ENCODE assay signal across 1 mouse cellular context in the genomic region with DNA sequence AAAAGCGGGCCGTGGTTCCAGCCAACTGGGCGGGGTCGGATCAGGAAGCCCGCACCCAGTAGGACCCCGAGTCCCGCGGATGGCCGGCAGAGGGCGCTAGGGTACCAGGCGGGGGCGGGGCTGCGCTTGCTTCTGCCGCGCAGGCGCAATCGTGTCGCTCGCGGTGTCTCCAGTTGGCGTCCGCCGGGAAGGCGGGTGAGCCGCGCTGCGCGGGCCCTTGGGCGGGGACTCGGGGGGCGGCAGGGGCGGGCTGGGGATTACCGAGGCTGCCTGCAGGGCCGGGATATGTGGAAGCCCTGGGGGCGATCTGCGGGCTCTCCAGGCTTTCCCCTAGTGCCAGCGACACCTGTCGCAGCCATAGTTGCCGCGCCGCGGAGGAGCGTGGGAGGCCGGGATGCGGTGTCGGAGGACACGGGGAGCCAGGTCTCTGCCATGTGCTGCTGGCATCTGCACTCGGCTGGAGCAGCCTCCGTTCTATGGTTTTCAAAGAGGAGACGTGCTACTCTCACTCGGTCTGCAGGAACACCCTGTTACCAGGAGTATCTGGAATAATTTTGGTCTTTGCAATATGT.
TF ChIP-seq lines count a peak whose summit lies in the region.

A gene (plus strand): TSS at position 143 of the 572 bp plus-strand sequence.

TF ChIP-seq in CH12.LX, 34 proteins besides CTCF, POLR2A, EP300 and RAD21 (continued from another document):
- TF ChIP-seq POLR2AphosphoS2 (IDR thresholded peaks at IDR 0.05; ENCODE audit: low read depth, low read length) = no peak
- no peak for TF ChIP-seq GABPA (IDR thresholded peaks at IDR 0.05; ENCODE audit: insufficient replicate concordance, low read depth, low read length)
- TF ChIP-seq BHLHE40 (IDR thresholded peaks at IDR 0.05; ENCODE audit: low read depth, low read length) = no peak
- TF ChIP-seq SMC3 (IDR thresholded peaks at IDR 0.05; ENCODE audit: low read depth, low read length) = peak; percentile 52
- TF ChIP-seq CHD1 (IDR thresholded peaks at IDR 0.05; ENCODE audit: low read depth, low read length) = no peak
- TF ChIP-seq ZKSCAN1 (IDR thresholded peaks at IDR 0.05; ENCODE audit: borderline replicate concordance, low read depth, low read length) = peak; percentile 99
- TF ChIP-seq HCFC1 (IDR thresholded peaks at IDR 0.05; ENCODE audit: low read depth, low read length) = peak; percentile 71
- peak; percentile 83; the same call in 1 of the 2 replicates for TF ChIP-seq TCF12 (IDR thresholded peaks at IDR 0.05; ENCODE audit: low read depth, low read length)
- TF ChIP-seq ZC3H11A (IDR thresholded peaks at IDR 0.05; ENCODE audit: low read depth, low read length) = no peak
- TF ChIP-seq USF2 (conservative IDR thresholded peaks at IDR 0.05; ENCODE audit: low read depth, low read length) = no peak
- no peak for TF ChIP-seq USF1 (IDR thresholded peaks at IDR 0.05; ENCODE audit: low read depth, low read length)
- no peak for TF ChIP-seq ZNF384 (IDR thresholded peaks at IDR 0.05; ENCODE audit: low read depth, low read length)
- peak; percentile 88 for TF ChIP-seq MXI1 (IDR thresholded peaks at IDR 0.05; ENCODE audit: low read depth, low read length)
- TF ChIP-seq JUN (IDR thresholded peaks at IDR 0.05; ENCODE audit: insufficient read depth, low read depth, low read length) = no peak
- peak; percentile 90 for TF ChIP-seq ELF1 (IDR thresholded peaks at IDR 0.05; ENCODE audit: low read depth, low read length)
- TF ChIP-seq E2F4 (IDR thresholded peaks at IDR 0.05; ENCODE audit: insufficient replicate concordance, low read depth, low read length) = no peak
- TF ChIP-seq MEF2A (IDR thresholded peaks at IDR 0.05; ENCODE audit: borderline replicate concordance, low read depth, low read length) = peak; percentile 59; the same call in 1 of the 2 replicates
- no peak for TF ChIP-seq ETS1 (conservative IDR thresholded peaks at IDR 0.05; ENCODE audit: low read depth, low read length)
- no peak; the same call in 1 of the 2 replicates for TF ChIP-seq UBTF (IDR thresholded peaks at IDR 0.05; ENCODE audit: low read depth, low read length)
TF ChIP-seq in CH12.LX: peak in this region for 17.
